Mouse (Mus musculus) limb, embryonic 15.5 days (tissue): Measurements from ENCODE around the gene Rab24. TPM values are rescaled to one million over a fixed set of nuclear protein-coding genes. Genes with fewer than 3 reads are reported as not detected.
A peak's percentile ranks its signal among the peaks of the same experiment; 100 is the strongest.

Experiments used
- ATAC-seq: fragments of 200-750 bp; cut with Nextera tagmentation; 2 replicates; pipeline ENCODE4 v1.8.0; 2017; ENCODE audit warnings: low read depth, moderate TSS enrichment; ENCODE audit not compliant: insufficient number of reproducible peaks, low FRiP score, low TSS enrichment
- H3K27ac ChIP-seq: fragments of 300-500 bp; sonication (generic); 2 replicates; pipeline ENCODE4 v1.5.1; 2015; ENCODE audit warnings: moderate library complexity, mild to moderate bottlenecking, inconsistent platforms
- H3K27me3 ChIP-seq: fragments of 300-500 bp; sonication (generic); 2 replicates; pipeline ENCODE4 v1.6.1; 2015; ENCODE audit warnings: inconsistent platforms
- H3K36me3 ChIP-seq: fragments of 300-500 bp; sonication (generic); 2 replicates; pipeline ENCODE4 v1.6.1; 2015; ENCODE audit warnings: inconsistent platforms
- H3K4me1 ChIP-seq: fragments of 300-500 bp; sonication (generic); 2 replicates; pipeline ENCODE4 v1.6.1; 2015; ENCODE audit warnings: inconsistent platforms
- H3K4me2 ChIP-seq: fragments of 300-500 bp; sonication (generic); 2 replicates; pipeline ENCODE4 v1.6.1; 2015; ENCODE audit warnings: mild to moderate bottlenecking, inconsistent platforms
- H3K4me3 ChIP-seq: fragments of 300-500 bp; sonication (generic); 2 replicates; pipeline ENCODE4 v1.5.1; 2015; ENCODE audit warnings: mild to moderate bottlenecking, inconsistent platforms
- H3K9ac ChIP-seq: fragments of 300-500 bp; sonication (generic); 2 replicates; pipeline ENCODE4 v1.6.1; 2015; ENCODE audit warnings: inconsistent platforms
- H3K9me3 ChIP-seq: fragments of 300-500 bp; sonication (generic); 2 replicates; pipeline ENCODE4 v1.6.1; 2016; ENCODE audit warnings: inconsistent platforms
- WGBS: fragments of 180-500 bp; shearing (Covaris S2); methylation state at CpG from one replicate; pipeline ENCODE4 v1.1.7; 2015; 5-methylcytosine and 5-hydroxymethylcytosine counted together
- polyA plus RNA-seq: library from polyadenylated mRNA; unstranded; fragments of >200 nt; fragmentation: Nextera tagmentation; extraction: Ambion mirVana; gene quantifications from 2 replicates; pipeline ENCODE4 v1.2.1, GENCODE M21; 2015

Rab24 gene
- polyA plus RNA-seq, 1 experiment from 2014 or later = 119 TPM

- Histone ChIP-seq H3K4me1 (0 out of 2 replicates have a peak, but pooled peaks cover 2% of the 10 kb centered on the region), H3K9me3 (no peaks in the 10 kb centered on the region), H3K27me3 (no peaks in the 10 kb centered on the region), H3K27ac (no peak overlapping the region), H3K4me3 (no peak overlapping the region), H3K4me2 (no peak overlapping the region), H3K9ac (no peak overlapping the region), H3K36me3 (peaks cover 6% of the 10 kb centered on the region)
- 19% methylated on average over 2 of the region's 2 CpGs for WGBS
- no peak for ATAC-seq
These were observed 17.5 kb upstream of the Rab24 start for GRCm38 (mm10) chr13:55339259-55339658.

GRCm38 (mm10) chr13:55338131-55339054 lies 16.6 kb upstream of the Rab24 start:
- H3K36me3 ChIP-seq = no peaks in the 10 kb centered on the region
- H3K4me1 ChIP-seq = 0 out of 2 replicates have a peak, but pooled peaks cover 2% of the 10 kb centered on the region
- H3K4me3 ChIP-seq = no peak overlapping the region
- no peak overlapping the region for H3K27ac ChIP-seq
- no peak for ATAC-seq
- no peak overlapping the region for H3K4me2 ChIP-seq
- WGBS = 67% methylated on average over 12 of the region's 12 CpGs
- no peak overlapping the region for H3K9ac ChIP-seq
- H3K9me3 ChIP-seq = no peaks in the 10 kb centered on the region
- H3K27me3 ChIP-seq = no peaks in the 10 kb centered on the region

- Histone ChIP-seq H3K36me3 (no peaks in the 10 kb centered on the region), H3K4me1 (0 out of 2 replicates have a peak, but pooled peaks cover 2% of the 10 kb centered on the region), H3K9ac (no peak overlapping the region), H3K4me3 (no peak overlapping the region), H3K9me3 (no peaks in the 10 kb centered on the region), H3K27me3 (no peaks in the 10 kb centered on the region), H3K4me2 (no peak overlapping the region), H3K27ac (no peak overlapping the region)
- ATAC-seq = no peak
- WGBS = 66% methylated on average over 10 of the region's 10 CpGs
These were observed 15.7 kb upstream of the Rab24 start for GRCm38 (mm10) chr13:55337341-55337975.

- Histone ChIP-seq H3K27me3 (no peaks in the 10 kb centered on the region), H3K27ac (no peak overlapping the region), H3K36me3 (no peaks in the 10 kb centered on the region), H3K4me1 (0 out of 2 replicates have a peak, but pooled peaks cover 5% of the 10 kb centered on the region), H3K9ac (no peak overlapping the region), H3K4me2 (no peak overlapping the region), H3K4me3 (no peak overlapping the region), H3K9me3 (no peaks in the 10 kb centered on the region)
- ATAC-seq = no peak
- WGBS = 81% methylated on average over 4 of the region's 4 CpGs
These were observed 14.0 kb upstream of the Rab24 start for GRCm38 (mm10) chr13:55335701-55336100.

GRCm38 (mm10) chr13:55332331-55332730 lies 10.6 kb upstream of the Rab24 start:
- Histone ChIP-seq H3K4me1 (peaks cover 31% of the 10 kb centered on the region), H3K9me3 (no peaks in the 10 kb centered on the region), H3K4me2 (no peak overlapping the region), H3K36me3 (peaks cover 3% of the 10 kb centered on the region; the same call in 1 of the 2 replicates), H3K27me3 (no peaks in the 10 kb centered on the region), H3K9ac (no peak overlapping the region), H3K4me3 (no peak overlapping the region), H3K27ac (no peak overlapping the region)
- no peak for ATAC-seq
- WGBS = 80% methylated on average over 3 of the region's 3 CpGs

GRCm38 (mm10) chr13:55330567-55331400 lies 9.0 kb upstream of the Rab24 start:
- H3K9ac ChIP-seq = 0 out of 2 replicates have a peak overlapping the region, but pooled peaks have one; percentile 62
- no peaks in the 10 kb centered on the region for H3K27me3 ChIP-seq
- H3K36me3 ChIP-seq = peaks cover 9% of the 10 kb centered on the region
- H3K9me3 ChIP-seq = no peaks in the 10 kb centered on the region
- 43% methylated on average over 14 of the region's 14 CpGs for WGBS
- ATAC-seq = no peak
- H3K4me2 ChIP-seq = peak overlapping the region; percentile 93
- peaks cover 39% of the 10 kb centered on the region for H3K4me1 ChIP-seq
- peak overlapping the region; percentile 86 for H3K4me3 ChIP-seq
- H3K27ac ChIP-seq = peak overlapping the region; percentile 92

- Histone ChIP-seq H3K4me3 (peak within 1 kb of the TSS; percentile 86), H3K4me2 (peak within 1 kb of the TSS; percentile 93), H3K4me1 (peaks cover 41% of the 10 kb centered on the region), H3K36me3 (peaks cover 17% of the 10 kb centered on the region), H3K27ac (peak within 1 kb of the TSS; percentile 92), H3K9me3 (no peaks in the 10 kb centered on the region), H3K9ac (peak within 1 kb of the TSS; percentile 62), H3K27me3 (no peaks in the 10 kb centered on the region)
- peak; percentile 86 for ATAC-seq
- WGBS = under 1% methylated on average over 79 of the region's 82 CpGs
These were observed 8.2 kb upstream of the Rab24 start, which contains the start of gene Mxd3 for GRCm38 (mm10) chr13:55329683-55330566. Gene Mxd3 (minus strand): TSS chr13:55329823.

- peak overlapping the region; percentile 93 for H3K4me2 ChIP-seq
These were observed 7.5 kb upstream of the Rab24 start for GRCm38 (mm10) chr13:55329109-55329682.

GRCm38 (mm10) chr13:55328641-55329040 lies 6.9 kb upstream of the Rab24 start:
- 80% methylated on average over 4 of the region's 4 CpGs for WGBS
- peaks cover 27% of the 10 kb centered on the region for H3K36me3 ChIP-seq
- no peak overlapping the region for H3K27ac ChIP-seq
- no peak for ATAC-seq
- H3K4me3 ChIP-seq = peak overlapping the region; percentile 86
- no peaks in the 10 kb centered on the region for H3K9me3 ChIP-seq
- H3K4me2 ChIP-seq = peak overlapping the region; percentile 93
- peaks cover 49% of the 10 kb centered on the region for H3K4me1 ChIP-seq
- 0 out of 2 replicates have a peak overlapping the region, but pooled peaks have one; percentile 56 for H3K9ac ChIP-seq
- H3K27me3 ChIP-seq = no peaks in the 10 kb centered on the region

More at GRCm38 (mm10) chr13:55329109-55329682, 7.5 kb upstream of the Rab24 start:
- peak overlapping the region; percentile 92 for H3K27ac ChIP-seq
- H3K4me1 ChIP-seq = peaks cover 44% of the 10 kb centered on the region
- ATAC-seq = peak; percentile 38
- peak overlapping the region; percentile 86 for H3K4me3 ChIP-seq
- no peaks in the 10 kb centered on the region for H3K9me3 ChIP-seq
- WGBS = under 1% methylated on average over 27 of the region's 29 CpGs
- peak overlapping the region; percentile 56 for H3K9ac ChIP-seq
- H3K27me3 ChIP-seq = no peaks in the 10 kb centered on the region
- peaks cover 22% of the 10 kb centered on the region for H3K36me3 ChIP-seq

GRCm38 (mm10) chr13:55328171-55328570 lies 6.4 kb upstream of the Rab24 start:
- no peaks in the 10 kb centered on the region for H3K27me3 ChIP-seq
- no peak overlapping the region for H3K9ac ChIP-seq
- no peaks in the 10 kb centered on the region for H3K9me3 ChIP-seq
- H3K36me3 ChIP-seq = peaks cover 31% of the 10 kb centered on the region
- H3K4me3 ChIP-seq = peak overlapping the region; percentile 86
- peak overlapping the region; percentile 93 for H3K4me2 ChIP-seq
- ATAC-seq = no peak
- peaks cover 54% of the 10 kb centered on the region for H3K4me1 ChIP-seq
- no peak overlapping the region for H3K27ac ChIP-seq
- WGBS = 86% methylated on average over 6 of the region's 6 CpGs
